Mouse (Mus musculus) ovary, postnatal 14 days (tissue): ENCODE data around the gene Olfr1436.
"Not testable (repeated sequence)": the region's sequence is repeated elsewhere in the genome, so short reads cannot be mapped to it uniquely, and the experiment has no call there.

ENCODE experiments used
- DNase-seq: peaks from one replicate; pipeline ENCODE4 v3.0.0; 2022; ENCODE audit warnings: low spot score

The Olfr1436 gene

DNA sequence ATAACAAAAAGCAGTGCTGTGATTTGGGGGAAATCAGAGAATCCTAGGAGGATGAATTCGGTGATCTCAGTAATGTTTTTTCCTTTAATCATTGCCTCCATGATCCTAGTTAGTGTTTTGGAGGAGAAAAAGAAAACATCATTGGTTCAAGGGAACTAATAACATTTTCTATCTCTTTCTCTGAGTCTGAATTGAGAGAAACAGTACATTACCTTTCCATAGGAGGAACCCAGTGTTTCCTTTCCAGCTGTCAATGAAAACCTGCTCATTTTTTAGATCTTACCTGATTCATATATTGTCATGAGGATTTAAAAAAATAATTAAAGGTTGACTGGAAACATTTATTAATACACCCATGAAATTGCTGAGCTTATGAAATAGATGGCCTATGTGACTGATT is at the start of gene Olfr1436:
TSS of gene Olfr1436 (minus strand) at position 101 of the 400 bp plus-strand sequence.
- not testable (repeated sequence) for DNase-seq

DNA sequence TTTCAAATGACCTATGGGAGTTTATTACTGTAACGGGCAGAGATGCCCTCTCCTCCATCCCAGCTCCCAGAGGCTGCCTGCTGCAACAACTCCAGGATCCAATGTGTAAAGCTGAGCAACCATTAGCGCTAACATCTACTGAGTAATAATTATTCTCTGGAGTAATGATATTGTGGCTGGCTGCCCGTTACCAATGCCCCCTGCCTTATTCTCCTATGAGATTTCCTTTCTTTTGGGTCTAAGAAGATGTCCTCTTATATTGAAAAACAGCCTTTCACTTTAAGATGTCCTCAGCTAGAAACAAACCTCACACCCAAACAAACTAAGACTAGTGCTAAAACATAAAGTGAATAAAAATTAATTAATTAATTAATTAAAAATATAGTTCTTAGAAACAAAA is 36.9 kb upstream of the Olfr1436 start, which contains the start of gene Olfr1438-ps1:
TSS of gene Olfr1438-ps1 (minus strand) at position 101 of the 400 bp plus-strand sequence.
- DNase-seq: no peak

DNA sequence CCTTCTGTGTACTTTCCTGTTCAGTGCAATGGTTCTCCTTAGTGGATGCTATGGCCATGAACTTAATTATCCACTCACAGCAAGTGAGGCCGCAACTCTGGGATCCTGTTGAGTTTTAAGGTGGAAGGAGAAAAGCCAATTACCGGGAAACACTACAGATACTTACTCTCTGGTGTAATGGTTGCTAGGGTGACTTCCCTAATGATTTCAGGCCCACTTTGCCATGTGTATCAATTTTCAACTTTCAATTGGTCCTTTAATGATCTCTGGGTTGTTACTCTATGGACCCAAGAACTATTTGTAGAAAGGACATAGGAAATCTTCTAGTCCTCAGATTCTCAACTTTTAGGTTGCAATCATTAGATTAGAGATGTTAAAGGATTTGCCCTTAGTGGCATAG is 26.1 kb upstream of the Olfr1436 start, which contains the start of gene Olfr1437:
TSS of gene Olfr1437 (minus strand) at position 101 of the 400 bp plus-strand sequence.
- no peak for DNase-seq

DNA sequence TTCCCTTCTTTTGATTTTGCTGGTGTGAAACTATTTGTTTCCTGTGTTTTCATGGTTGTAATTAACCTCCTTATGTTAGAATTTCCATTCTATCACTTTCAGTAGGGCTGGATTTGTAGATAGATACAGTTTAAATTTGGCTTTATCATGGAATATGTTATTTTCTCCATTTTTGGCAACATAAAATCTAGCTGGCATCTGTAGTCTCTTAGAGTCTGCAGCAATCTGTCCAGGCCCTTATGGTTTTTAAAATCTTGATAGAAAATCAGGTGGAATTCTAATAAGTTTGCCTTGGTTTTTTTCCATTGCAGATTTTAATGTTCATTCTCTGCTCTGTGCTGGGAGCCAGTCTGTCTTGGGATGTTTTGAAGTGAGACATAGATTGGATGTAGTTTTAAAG is 6.0 kb downstream of the Olfr1436 start:
- DNase-seq: no peak

DNA sequence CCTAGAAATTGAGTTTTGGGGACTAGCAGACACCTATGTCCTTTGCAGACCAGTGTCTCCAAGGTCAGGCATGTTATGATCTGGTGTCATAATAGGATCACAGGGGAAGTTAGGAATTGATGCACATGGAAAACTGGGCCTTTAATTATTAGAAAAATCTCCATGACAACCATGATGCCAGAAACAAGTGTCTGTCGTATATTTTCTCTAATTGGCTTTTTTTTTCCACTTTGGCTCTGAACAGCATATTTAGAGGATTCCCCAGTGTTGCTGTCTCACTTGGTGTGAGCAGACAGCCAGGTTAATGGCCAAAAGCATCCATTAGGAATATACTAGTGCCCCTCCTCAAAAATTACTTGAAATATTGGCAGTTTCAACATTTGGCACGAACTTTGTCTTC is 19.4 kb downstream of the Olfr1436 start, which contains the start of gene Olfr1434:
TSS of gene Olfr1434 (plus strand) at position 301 of the 400 bp plus-strand sequence.
- DNase-seq: no peak

DNA sequence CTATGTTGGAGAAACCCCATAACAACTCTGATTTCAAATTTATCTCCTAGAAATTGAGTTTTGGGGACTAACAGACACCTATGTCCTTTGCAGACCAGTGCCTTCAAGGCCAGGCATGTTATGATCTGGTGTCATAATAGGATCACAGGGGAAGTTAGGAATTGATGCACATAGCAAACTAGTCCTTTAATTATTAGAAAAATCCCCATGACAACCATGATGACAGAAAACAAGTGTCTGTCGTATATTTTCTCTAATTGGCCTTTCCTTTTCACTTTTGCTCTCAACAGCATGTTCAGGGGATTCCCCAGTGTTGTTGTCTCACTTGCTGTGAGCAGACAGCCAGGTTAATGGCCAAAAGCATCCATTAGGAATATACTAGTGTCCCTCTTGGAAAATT is 38.2 kb downstream of the Olfr1436 start, which contains the start of gene Olfr235:
TSS of gene Olfr235 (plus strand) at position 301 of the 400 bp plus-strand sequence.
- no peak for DNase-seq
